Mouse (Mus musculus) adrenal gland, postnatal 36 days (tissue): ENCODE measurements around the gene Cfap299. TPM values are rescaled to one million over a fixed set of nuclear protein-coding genes. Genes with fewer than 3 reads are reported as not detected.
"Not testable (repeated sequence)": the region's sequence is repeated elsewhere in the genome, so short reads cannot be mapped to it uniquely, and the experiment has no call there.

ENCODE experiments used
- DNase-seq, 2 experiments: peaks; one replicate each; pipeline ENCODE4 v3.0.0; 2021; ENCODE audit warnings: mixed read lengths in 1 of 2
- total RNA-seq, 2 experiments: library from RNA; stranded (reverse); gene quantifications; 2 replicates each; pipeline ENCODE4 v1.2.3; 2021

The Cfap299 gene
- total RNA-seq, 2 experiments from 2014 or later: not detected

GRCm38 (mm10) chr5:98541333-98541732 is 212.2 kb downstream of the Cfap299 start:
- no peak for DNase-seq

- DNase-seq: no peak
These were observed 221.2 kb downstream of the Cfap299 start for GRCm38 (mm10) chr5:98550285-98550684.

- DNase-seq: no peak
These were observed 221.8 kb downstream of the Cfap299 start for GRCm38 (mm10) chr5:98550873-98551272.

- no peak for DNase-seq
These were observed 223.3 kb downstream of the Cfap299 start, which contains the start of gene Gm11111 for GRCm38 (mm10) chr5:98552395-98552794. Gm11111 (plus strand) TSS chr5:98552695.

- DNase-seq: no peak
These were observed 223.9 kb downstream of the Cfap299 start for GRCm38 (mm10) chr5:98552811-98553601.

GRCm38 (mm10) chr5:98561301-98561700 is 232.2 kb downstream of the Cfap299 start:
- no peak for DNase-seq

GRCm38 (mm10) chr5:98562806-98563205 is 233.7 kb downstream of the Cfap299 start:
- DNase-seq: no peak

GRCm38 (mm10) chr5:98563801-98564200 is 234.7 kb downstream of the Cfap299 start:
- no peak for DNase-seq

GRCm38 (mm10) chr5:98566461-98567193 is 237.5 kb downstream of the Cfap299 start:
- no peak for DNase-seq

GRCm38 (mm10) chr5:98568481-98568880 is 239.4 kb downstream of the Cfap299 start:
- no peak for DNase-seq

- DNase-seq: no peak
These were observed 240.0 kb downstream of the Cfap299 start for GRCm38 (mm10) chr5:98569029-98569513.

GRCm38 (mm10) chr5:98572392-98572791 is 243.3 kb downstream of the Cfap299 start:
- no peak for DNase-seq

- DNase-seq: no peak
These were observed 245.8 kb downstream of the Cfap299 start for GRCm38 (mm10) chr5:98574711-98575470.

GRCm38 (mm10) chr5:98575471-98575834 is 246.3 kb downstream of the Cfap299 start:
- no peak for DNase-seq

- DNase-seq: not testable (repeated sequence)
These were observed 247.4 kb downstream of the Cfap299 start for GRCm38 (mm10) chr5:98576538-98576937.

- DNase-seq: no peak
These were observed 249.3 kb downstream of the Cfap299 start for GRCm38 (mm10) chr5:98578398-98578797.

GRCm38 (mm10) chr5:98580811-98581210 is 251.7 kb downstream of the Cfap299 start:
- no peak for DNase-seq

GRCm38 (mm10) chr5:98582051-98582450 is 252.9 kb downstream of the Cfap299 start:
- DNase-seq: no peak

GRCm38 (mm10) chr5:98585915-98586314 is 256.8 kb downstream of the Cfap299 start:
- DNase-seq: no peak

- DNase-seq: no peak
These were observed 284.4 kb downstream of the Cfap299 start for GRCm38 (mm10) chr5:98613511-98613910.

- DNase-seq: no peak
These were observed 287.8 kb downstream of the Cfap299 start for GRCm38 (mm10) chr5:98616902-98617301.

GRCm38 (mm10) chr5:98617416-98617815 is 288.3 kb downstream of the Cfap299 start:
- no peak for DNase-seq
